Mouse (Mus musculus): ENCODE results near the gene C5ar1. TPM values are rescaled to one million over a fixed set of nuclear protein-coding genes. Genes with fewer than 3 reads are reported as not detected.
"Not testable (repeated sequence)": the region's sequence is repeated elsewhere in the genome, so short reads cannot be mapped to it uniquely, and the experiment has no call there.

The C5ar1 gene
- polyA plus RNA-seq, 1 experiment from 2014 or later, result 3.1 TPM

DNA sequence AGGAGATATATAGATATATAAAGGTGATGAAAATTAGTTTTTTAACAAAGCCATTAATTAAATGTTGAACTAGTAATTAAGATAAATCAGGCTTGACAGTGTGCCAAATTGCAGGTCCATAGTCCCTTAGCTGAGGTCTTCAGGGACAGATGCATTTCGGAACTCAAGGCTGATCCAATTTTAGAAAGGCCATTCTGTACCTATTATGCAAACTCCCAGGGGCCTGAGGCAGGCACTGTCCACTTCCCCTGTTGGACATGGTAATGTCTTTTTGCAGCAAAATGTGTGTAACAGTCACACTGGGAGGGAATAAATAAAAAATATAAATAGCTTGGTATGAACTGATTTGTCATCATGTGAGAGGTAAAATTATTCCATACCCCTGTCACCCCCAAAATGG lies 11.8 kb upstream of the C5ar1 start:
- TF ChIP-seq CTCF (IDR thresholded peaks at IDR 0.05; ENCODE audit: low read depth), result no peak
- H3K27ac ChIP-seq, result no peak overlapping the region
- ATAC-seq (replicated peaks; ENCODE audit: low FRiP score, low read depth) (no peak), DNase-seq (ENCODE audit: low spot score) (no peak)
- H3K9me3 ChIP-seq (replicated peaks; ENCODE audit: low read length), result no peaks in the 10 kb centered on the region
- no peak overlapping the region for H3K9ac ChIP-seq (ENCODE audit: low read depth, low read length)
- no peak overlapping the region for H3K4me3 ChIP-seq (replicated peaks; ENCODE audit: low read depth, low read length)
- H3K36me3 ChIP-seq (ENCODE audit: insufficient read depth, low read length), result peaks cover 9% of the 10 kb centered on the region
- peaks cover 5% of the 10 kb centered on the region for H3K4me1 ChIP-seq (replicated peaks; ENCODE audit: insufficient read depth, low read length)
- WGBS, result 69% methylated on average over 1 of the region's 1 CpGs
- no peaks in the 10 kb centered on the region for H3K27me3 ChIP-seq (ENCODE audit: insufficient read depth, low read length)
- no peak overlapping the region for H3K4me2 ChIP-seq (ENCODE audit: low read length)

DNA sequence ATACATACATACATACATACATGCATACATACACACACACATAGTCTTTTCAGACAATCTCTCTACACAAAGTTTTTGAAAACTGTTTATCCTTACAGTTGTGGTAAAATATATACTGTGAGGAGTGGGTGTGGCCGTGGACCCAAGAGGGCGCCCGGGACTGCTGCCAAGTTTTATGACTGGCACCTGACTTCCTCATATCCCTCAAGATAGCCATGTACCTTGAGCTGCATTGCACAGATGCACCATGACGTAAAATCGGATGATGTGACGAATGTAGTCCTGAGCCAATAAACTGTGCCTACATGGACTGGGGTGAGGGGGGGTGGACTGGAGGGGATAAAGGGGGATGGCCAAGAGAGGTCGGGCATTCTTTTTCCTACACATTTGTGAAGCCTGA lies 7.3 kb upstream of the C5ar1 start:
- not testable (repeated sequence) for H3K27ac ChIP-seq; H3K36me3 ChIP-seq (ENCODE audit: insufficient read depth, low read length); H3K9me3 ChIP-seq (replicated peaks; ENCODE audit: low read length); H3K27me3 ChIP-seq (ENCODE audit: insufficient read depth, low read length); H3K4me1 ChIP-seq (replicated peaks; ENCODE audit: insufficient read depth, low read length); DNase-seq (ENCODE audit: low spot score); H3K9ac ChIP-seq (ENCODE audit: low read depth, low read length); H3K4me3 ChIP-seq (replicated peaks; ENCODE audit: low read depth, low read length); ATAC-seq (replicated peaks; ENCODE audit: low FRiP score, low read depth); H3K4me2 ChIP-seq (ENCODE audit: low read length)
- 85% methylated on average over 7 of the region's 7 CpGs for WGBS

DNA sequence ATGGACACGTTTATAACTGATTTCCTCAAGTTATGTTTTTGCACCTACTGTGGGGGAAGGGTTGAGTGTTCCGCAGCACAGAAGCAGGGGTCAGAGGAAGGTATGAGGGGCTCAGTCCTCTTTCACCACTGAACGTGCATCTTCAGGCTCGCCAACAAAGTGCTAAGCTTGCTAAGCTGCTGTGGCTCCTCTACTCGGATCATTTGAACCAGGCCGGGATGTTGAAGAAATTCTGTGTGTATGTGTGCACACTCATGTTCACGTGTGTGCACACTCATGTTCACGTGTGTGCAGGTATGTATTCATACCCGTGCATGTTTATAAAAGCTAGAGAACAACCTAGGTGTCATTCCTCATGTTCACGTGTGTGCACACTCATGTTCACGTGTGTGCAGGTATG lies 6.5 kb upstream of the C5ar1 start:
- no peak overlapping the region for H3K9ac ChIP-seq (ENCODE audit: low read depth, low read length)
- H3K4me3 ChIP-seq (replicated peaks; ENCODE audit: low read depth, low read length), result no peak overlapping the region
- no peak for TF ChIP-seq CTCF (IDR thresholded peaks at IDR 0.05; ENCODE audit: low read depth)
- no peak overlapping the region for H3K27ac ChIP-seq
- H3K36me3 ChIP-seq (ENCODE audit: insufficient read depth, low read length), result no peaks in the 10 kb centered on the region
- no peaks in the 10 kb centered on the region for H3K9me3 ChIP-seq (replicated peaks; ENCODE audit: low read length)
- H3K4me1 ChIP-seq (replicated peaks; ENCODE audit: insufficient read depth, low read length), result no peaks in the 10 kb centered on the region
- H3K4me2 ChIP-seq (ENCODE audit: low read length), result no peak overlapping the region
- WGBS, result 89% methylated on average over 11 of the region's 11 CpGs
- no peak for DNase-seq (ENCODE audit: low spot score)
- no peak for ATAC-seq (replicated peaks; ENCODE audit: low FRiP score, low read depth)
- no peaks in the 10 kb centered on the region for H3K27me3 ChIP-seq (ENCODE audit: insufficient read depth, low read length)

DNA sequence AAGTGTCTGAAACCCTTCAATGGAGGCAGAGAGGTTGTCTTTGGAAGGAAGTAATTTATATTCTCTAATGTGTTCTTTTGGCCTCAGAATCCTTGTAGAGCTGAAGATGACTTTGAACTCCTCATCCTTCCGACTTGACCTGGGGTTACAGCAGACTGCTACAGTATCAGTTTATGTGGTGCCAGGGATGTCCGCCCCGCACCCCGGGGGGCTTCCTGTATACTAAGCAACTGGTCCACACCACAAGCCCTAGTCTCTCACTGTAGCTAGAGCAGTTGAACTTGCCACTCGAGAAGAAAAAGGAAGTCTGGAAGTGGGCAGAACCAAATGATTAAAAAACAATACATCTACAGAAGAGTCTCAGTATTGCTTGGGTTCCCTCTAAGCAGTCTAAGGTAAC lies 4.5 kb upstream of the C5ar1 start:
- Histone ChIP-seq H3K9ac (ENCODE audit: low read depth, low read length) (no peak overlapping the region), H3K36me3 (ENCODE audit: insufficient read depth, low read length) (no peaks in the 10 kb centered on the region), H3K4me2 (ENCODE audit: low read length) (no peak overlapping the region), H3K27me3 (ENCODE audit: insufficient read depth, low read length) (no peaks in the 10 kb centered on the region), H3K27ac (no peak overlapping the region), H3K9me3 (replicated peaks; ENCODE audit: low read length) (no peaks in the 10 kb centered on the region), H3K4me3 (replicated peaks; ENCODE audit: low read depth, low read length) (no peak overlapping the region), H3K4me1 (replicated peaks; ENCODE audit: insufficient read depth, low read length) (no peaks in the 10 kb centered on the region)
- ATAC-seq (replicated peaks; ENCODE audit: low FRiP score, low read depth), result no peak
- DNase-seq (ENCODE audit: low spot score), result no peak
- 78% methylated on average over 5 of the region's 5 CpGs for WGBS
- no peak for TF ChIP-seq CTCF (IDR thresholded peaks at IDR 0.05; ENCODE audit: low read depth)

DNA sequence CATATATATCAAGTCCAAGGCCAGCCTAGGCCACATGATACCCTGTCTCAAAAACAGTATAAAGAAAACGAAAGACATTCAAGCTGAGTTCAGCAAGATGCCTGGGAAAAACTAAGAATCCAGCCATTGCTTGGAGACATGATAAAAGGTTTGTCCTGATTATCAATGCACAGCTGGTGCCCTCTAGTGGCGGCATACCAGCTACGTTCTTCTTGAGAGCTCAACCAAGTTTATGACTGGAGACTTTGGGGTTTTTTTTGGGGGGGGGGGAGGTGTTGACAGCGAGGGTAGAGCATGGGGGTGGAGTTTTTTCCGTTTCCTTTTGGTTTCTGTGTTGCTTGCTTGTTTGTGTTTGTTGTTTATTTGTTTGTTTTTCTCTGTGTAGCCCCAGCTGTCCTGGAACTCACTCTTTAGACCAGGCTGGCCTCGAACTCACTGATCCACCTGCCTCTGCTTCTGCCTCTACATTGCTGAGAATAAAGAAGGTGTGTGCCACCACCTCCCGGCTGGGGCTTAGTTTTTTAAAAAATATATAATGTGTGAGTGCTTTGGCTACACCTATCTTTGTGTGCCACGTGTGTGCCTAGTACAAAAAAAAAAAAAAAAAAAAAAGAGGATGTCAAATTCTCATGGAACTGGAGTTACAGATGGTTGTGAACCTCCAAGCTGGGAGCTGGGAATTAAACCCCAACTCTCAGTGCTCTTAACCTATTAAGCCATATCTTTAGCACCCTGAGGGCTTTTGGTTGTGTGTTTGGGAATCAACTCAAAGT lies 3.9 kb upstream of the C5ar1 start:
- DNase-seq (ENCODE audit: low spot score) (peak; percentile 80), ATAC-seq (replicated peaks; ENCODE audit: low FRiP score, low read depth) (no peak)
- TF ChIP-seq CTCF (IDR thresholded peaks at IDR 0.05; ENCODE audit: low read depth), result peak; percentile 86
- WGBS, result 30% methylated on average over 8 of the region's 8 CpGs
- no peak overlapping the region for H3K9ac ChIP-seq (ENCODE audit: low read depth, low read length)
- no peaks in the 10 kb centered on the region for H3K27me3 ChIP-seq (ENCODE audit: insufficient read depth, low read length)
- no peak overlapping the region for H3K4me2 ChIP-seq (ENCODE audit: low read length)
- no peaks in the 10 kb centered on the region for H3K4me1 ChIP-seq (replicated peaks; ENCODE audit: insufficient read depth, low read length)
- no peaks in the 10 kb centered on the region for H3K9me3 ChIP-seq (replicated peaks; ENCODE audit: low read length)
- H3K27ac ChIP-seq, result no peak overlapping the region
- H3K4me3 ChIP-seq (replicated peaks; ENCODE audit: low read depth, low read length), result no peak overlapping the region
- H3K36me3 ChIP-seq (ENCODE audit: insufficient read depth, low read length), result no peaks in the 10 kb centered on the region

DNA sequence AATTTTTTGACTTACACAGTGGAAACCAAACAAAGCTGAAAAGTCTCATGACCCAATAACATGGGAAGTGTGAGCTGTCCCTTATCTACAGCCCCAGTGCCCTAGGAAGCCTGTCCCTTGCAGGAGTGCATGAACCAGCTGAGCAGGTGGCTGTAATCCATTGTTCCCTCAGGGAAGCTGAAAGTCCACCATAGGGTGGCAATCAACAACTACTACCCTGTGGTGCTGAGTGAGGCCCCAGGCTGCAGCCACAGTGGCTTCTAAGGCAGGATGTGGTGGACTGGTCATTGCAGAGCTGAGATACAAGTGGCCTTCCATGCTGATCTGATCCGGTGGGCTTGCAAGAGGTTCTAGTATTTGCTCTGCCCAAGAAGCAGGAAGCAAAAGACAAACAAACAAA lies 1.8 kb upstream of the C5ar1 start:
- no peak overlapping the region for H3K4me3 ChIP-seq (replicated peaks; ENCODE audit: low read depth, low read length)
- H3K9me3 ChIP-seq (replicated peaks; ENCODE audit: low read length), result no peaks in the 10 kb centered on the region
- no peaks in the 10 kb centered on the region for H3K27me3 ChIP-seq (ENCODE audit: insufficient read depth, low read length)
- H3K4me2 ChIP-seq (ENCODE audit: low read length), result no peak overlapping the region
- ATAC-seq (replicated peaks; ENCODE audit: low FRiP score, low read depth), result no peak
- no peak for DNase-seq (ENCODE audit: low spot score)
- TF ChIP-seq CTCF (IDR thresholded peaks at IDR 0.05; ENCODE audit: low read depth), result no peak
- no peaks in the 10 kb centered on the region for H3K4me1 ChIP-seq (replicated peaks; ENCODE audit: insufficient read depth, low read length)
- H3K36me3 ChIP-seq (ENCODE audit: insufficient read depth, low read length), result no peaks in the 10 kb centered on the region
- H3K27ac ChIP-seq, result no peak overlapping the region
- no peak overlapping the region for H3K9ac ChIP-seq (ENCODE audit: low read depth, low read length)
- 69% methylated on average over 1 of the region's 1 CpGs for WGBS

DNA sequence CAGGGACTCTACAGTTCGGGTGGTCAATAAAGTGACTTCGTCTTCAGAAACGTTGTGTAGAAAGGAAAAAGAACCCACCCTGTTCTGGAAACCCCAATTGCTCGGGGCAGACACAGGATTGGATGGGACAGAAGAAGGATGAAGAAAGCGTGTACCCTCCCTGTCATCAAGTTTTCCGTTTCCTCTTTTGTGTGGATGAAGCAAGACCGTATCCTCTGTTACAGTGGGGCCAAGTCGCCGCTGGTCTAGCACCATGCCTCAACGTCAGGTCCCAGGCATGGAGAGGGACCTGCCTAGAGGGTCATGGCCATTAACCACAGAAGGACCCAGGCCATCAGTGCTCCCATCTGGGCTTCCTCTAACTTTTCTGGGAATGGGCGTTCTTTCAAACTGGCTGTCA lies 1.5 kb downstream of the C5ar1 start:
- no peak overlapping the region for H3K4me2 ChIP-seq (ENCODE audit: low read length)
- ATAC-seq (replicated peaks; ENCODE audit: low FRiP score, low read depth) (no peak), DNase-seq (ENCODE audit: low spot score) (no peak)
- no peaks in the 10 kb centered on the region for H3K4me1 ChIP-seq (replicated peaks; ENCODE audit: insufficient read depth, low read length)
- 85% methylated on average over 11 of the region's 11 CpGs for WGBS
- TF ChIP-seq CTCF (IDR thresholded peaks at IDR 0.05; ENCODE audit: low read depth), result no peak
- no peak overlapping the region for H3K9ac ChIP-seq (ENCODE audit: low read depth, low read length)
- H3K36me3 ChIP-seq (ENCODE audit: insufficient read depth, low read length), result no peaks in the 10 kb centered on the region
- no peak overlapping the region for H3K27ac ChIP-seq
- no peaks in the 10 kb centered on the region for H3K9me3 ChIP-seq (replicated peaks; ENCODE audit: low read length)
- H3K4me3 ChIP-seq (replicated peaks; ENCODE audit: low read depth, low read length), result no peak overlapping the region
- no peaks in the 10 kb centered on the region for H3K27me3 ChIP-seq (ENCODE audit: insufficient read depth, low read length)

DNA sequence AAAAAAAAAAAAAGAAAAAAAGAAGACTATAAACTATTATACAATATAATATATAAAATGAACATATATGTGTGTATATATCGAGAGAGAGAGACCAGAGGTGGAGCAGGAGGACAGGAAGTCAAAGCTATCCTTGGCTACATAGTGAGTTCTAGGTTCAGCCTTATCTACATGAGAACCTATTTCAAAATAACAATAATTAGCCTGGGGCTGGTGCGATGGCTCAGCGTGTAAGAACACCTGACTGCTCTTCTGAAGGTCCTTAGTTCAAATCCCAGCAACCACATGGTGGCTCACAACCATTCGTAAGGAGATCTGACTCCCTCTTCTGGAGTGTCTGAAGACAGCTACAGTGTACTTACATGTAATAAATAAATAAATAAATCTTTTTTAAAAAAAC lies 3.4 kb downstream of the C5ar1 start:
- H3K36me3 ChIP-seq (ENCODE audit: insufficient read depth, low read length); H3K27ac ChIP-seq; ATAC-seq (replicated peaks; ENCODE audit: low FRiP score, low read depth); DNase-seq (ENCODE audit: low spot score); H3K9me3 ChIP-seq (replicated peaks; ENCODE audit: low read length); H3K9ac ChIP-seq (ENCODE audit: low read depth, low read length); H3K4me2 ChIP-seq (ENCODE audit: low read length); H3K4me3 ChIP-seq (replicated peaks; ENCODE audit: low read depth, low read length); H3K4me1 ChIP-seq (replicated peaks; ENCODE audit: insufficient read depth, low read length); H3K27me3 ChIP-seq (ENCODE audit: insufficient read depth, low read length): not testable (repeated sequence)
- 78% methylated on average over 4 of the region's 4 CpGs for WGBS
